Mouse (Mus musculus) spleen, adult 2 months (tissue): ENCODE data around the gene Ing3.

ENCODE experiments used
- CTCF ChIP-seq: fragments of 200-500 bp; IDR thresholded peaks from 2 replicates; pipeline ENCODE4 v1.5.1; 2011; ENCODE audit warnings: mild to moderate bottlenecking, inconsistent platforms; ENCODE audit not compliant: insufficient read depth, insufficient read length, insufficient replicate concordance; ENCODE audit errors: extremely low read depth
- POLR2A ChIP-seq: fragments of 200-500 bp; IDR thresholded peaks from 2 replicates; pipeline ENCODE4 v1.6.1; 2011; ENCODE audit warnings: low read depth, low read length, inconsistent platforms

- no peak for TF ChIP-seq POLR2A
- TF ChIP-seq CTCF = no peak
Measured at GRCm38 (mm10) chr6:21990181-21991135, 41.1 kb downstream of the Ing3 start.
